Mouse (Mus musculus) MEL-GATA-1-ER (cell line): ENCODE measurements at regions not wholly inside any gene's neighbourhood (a gene's known extent, or its start where the extent isn't known, plus 50 kb on each side); places are given as distances from the start of the nearest gene placed in this dataset.
A peak's percentile ranks its signal among the peaks of the same experiment; 100 is the strongest.

Source experiments
- DNase-seq: peaks from one replicate; pipeline ENCODE4 v3.0.0-alpha.2; 2012; ENCODE audit warnings: low read depth; ENCODE audit errors: extremely low read depth

DNA sequence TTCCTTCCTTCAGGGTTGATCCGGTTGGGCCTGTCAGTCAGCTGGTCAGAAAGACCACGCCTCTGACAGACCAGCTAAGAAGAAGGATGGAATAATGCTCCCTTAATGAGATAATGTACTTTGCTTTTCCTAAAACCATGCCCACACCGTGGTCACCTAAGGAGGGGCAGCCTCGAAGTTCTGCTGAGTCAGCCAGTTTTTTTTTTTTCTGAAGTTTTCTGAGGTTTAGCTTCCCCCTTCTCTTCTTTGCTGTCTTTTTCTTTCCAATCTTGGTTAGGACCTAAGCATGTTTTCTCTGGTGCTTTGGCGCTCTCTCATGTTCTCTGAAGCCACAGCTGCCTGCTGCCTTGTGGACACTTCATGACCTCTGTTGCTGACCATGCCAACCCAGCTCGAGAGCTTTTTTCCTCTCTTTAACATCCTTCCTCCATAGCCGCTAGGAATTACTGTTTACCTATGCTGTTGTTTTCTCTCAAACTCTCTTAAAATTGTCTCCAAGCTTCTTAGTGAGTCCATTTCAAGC lies 84.7 kb upstream of the Zfp648 start:
- no peak for DNase-seq

DNA sequence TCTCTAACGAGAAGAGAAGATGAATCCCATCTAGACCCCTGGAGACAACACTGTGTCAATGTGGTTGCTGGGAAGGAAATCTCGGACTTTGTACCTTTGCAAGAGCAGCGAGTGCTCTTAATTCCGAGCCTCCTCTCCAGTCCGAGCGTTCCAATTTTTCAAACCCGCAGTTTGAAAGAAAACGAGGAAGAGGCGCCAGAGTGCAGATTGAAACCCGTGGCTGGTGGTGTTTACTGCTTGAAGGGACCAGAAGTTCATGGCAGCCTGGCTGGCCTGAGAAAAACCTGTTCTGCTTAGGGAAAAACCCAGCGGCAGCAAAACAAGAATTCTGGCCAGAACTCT lies 83.7 kb upstream of the Zfp648 start:
- no peak for DNase-seq

DNA sequence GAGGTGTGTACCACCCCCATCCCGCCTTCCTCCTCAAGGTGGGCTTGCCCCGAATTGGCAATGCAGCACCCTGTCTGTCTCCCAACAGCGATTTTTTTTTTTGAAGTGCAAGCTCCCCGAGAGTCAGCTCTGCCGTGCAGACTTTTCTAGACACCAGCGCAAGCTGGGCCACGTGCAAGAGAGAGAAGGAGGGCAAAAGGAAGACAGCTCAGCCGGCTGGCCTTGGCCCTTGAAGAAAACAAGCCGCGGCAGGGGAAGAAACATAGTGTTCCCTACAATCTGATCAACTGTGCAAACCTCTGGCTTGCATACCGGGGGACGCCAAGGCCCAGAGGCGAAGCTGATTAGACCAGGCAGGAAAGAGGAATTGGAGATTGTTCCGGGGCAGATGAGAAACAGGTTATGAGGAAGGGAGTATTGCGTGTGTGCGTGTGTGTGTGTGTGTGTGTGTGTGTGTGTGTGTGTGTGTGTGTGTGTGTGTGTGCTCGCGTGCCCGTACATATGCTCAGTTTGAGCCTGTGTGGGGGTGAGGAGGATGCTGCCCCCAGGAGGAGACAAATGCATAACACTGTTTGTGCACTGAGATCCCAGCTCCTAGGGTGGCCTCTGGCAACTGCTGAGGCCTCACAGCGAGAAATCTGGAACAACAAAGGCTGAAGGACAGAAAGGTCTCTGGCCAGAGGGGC lies 83.2 kb upstream of the Zfp648 start:
- peak; percentile 25 for DNase-seq

DNA sequence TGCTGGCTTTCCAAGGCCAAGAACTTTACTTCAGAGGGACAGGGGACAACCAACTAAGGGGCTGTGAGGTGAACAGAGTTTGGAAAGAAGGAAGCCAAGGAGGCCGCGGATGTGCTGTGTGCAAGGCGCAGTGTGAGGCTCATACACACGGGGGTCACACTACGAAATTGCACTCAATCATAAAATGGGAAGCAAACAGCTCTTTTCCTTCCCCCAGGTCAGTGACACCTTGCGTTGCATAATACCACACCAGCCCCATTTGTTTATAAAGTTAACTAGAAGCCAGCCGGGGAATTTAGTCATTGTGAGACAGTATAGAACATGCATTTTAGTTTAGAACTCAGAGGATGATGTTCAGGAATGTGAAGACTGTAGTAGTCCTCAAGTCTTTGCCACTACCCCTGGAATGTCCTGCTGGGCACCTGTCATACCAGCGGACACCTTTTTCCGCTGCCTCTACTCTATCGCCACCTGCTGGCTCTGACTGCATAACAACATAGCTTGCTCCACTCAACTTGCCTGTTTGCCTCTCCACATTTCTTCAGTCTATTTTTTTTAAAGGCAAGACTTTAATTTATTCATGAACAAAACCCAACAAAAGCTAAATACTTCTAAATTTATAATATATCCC lies 82.5 kb upstream of the Zfp648 start:
- DNase-seq = peak; percentile 32

DNA sequence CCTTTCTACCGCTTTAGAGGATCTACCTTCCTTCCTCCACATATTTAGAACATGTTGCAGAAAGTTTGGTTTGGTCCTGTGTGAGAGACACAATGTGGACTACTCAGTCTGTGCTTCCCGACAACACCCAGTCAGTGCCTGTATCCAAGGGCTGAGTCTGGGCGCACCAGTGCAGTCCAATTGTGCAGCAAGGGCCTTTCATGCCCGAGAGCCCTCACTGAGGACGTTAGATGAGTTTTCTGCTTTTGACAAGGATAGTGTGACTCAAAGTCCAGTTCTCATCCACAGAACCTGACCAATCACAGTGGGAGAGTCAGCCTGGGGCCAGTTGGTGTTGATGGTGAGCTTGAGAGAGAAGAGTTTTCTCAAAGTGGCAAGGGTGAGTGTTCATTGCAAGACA lies 81.4 kb upstream of the Zfp648 start:
- DNase-seq = no peak

DNA sequence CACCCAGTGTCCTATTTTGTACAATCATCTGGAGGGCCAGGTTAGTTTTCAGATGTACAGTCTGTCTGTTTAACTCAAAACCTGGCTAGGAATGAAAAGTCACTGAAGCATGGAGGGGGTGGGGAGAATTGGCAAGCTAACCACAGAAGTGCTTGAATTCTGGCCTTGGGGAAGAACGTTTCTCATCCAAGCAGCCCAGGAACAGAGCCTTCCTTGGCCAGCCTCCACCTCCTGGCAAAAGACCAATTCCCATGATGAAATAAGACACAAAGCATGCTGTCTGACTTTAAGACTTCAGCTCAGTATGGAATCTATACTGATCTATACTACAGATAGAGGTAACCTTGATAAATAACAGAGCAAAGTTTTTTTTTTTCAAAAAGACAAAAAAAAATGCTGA lies 80.3 kb upstream of the Zfp648 start:
- no peak for DNase-seq

DNA sequence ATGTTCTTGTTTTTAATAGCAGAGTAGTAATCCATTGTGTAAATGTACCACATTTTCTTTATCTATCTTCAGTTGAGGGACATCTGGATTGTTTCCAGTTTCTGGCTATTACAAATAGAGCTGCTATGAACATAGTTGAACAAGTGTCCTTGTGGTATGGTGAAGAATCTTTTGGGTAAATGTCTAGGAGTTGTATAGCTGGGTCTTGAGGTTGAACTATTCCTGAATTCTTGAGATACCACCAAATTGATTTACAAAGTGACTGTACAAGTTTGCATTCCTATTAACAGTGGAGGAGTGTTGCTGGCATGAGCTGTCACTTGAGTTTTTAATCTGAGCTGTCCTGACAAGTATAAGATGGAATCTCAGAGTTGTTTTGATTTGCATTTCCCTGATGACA lies 76.0 kb upstream of the Zfp648 start:
- DNase-seq = no peak

DNA sequence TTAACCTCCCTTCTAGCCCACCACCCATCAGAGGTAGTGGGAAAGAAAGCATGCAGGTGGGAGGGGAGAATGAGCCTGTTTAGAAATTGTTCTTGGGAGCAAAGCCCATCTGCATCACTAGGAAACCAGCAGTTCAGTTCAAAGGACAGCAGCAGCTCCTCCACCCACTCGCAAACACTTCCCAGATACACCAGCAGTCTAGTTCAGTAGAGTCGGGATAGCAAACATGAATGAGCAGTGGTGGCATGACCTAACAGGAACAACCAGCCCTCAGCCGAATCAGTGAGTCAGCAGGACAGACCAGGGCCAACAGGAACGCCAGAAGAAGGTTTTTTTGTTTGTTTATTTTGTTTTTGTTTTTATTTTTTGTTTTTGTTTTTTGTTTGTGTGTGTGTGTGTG lies 74.5 kb upstream of the Zfp648 start:
- DNase-seq = no peak

DNA sequence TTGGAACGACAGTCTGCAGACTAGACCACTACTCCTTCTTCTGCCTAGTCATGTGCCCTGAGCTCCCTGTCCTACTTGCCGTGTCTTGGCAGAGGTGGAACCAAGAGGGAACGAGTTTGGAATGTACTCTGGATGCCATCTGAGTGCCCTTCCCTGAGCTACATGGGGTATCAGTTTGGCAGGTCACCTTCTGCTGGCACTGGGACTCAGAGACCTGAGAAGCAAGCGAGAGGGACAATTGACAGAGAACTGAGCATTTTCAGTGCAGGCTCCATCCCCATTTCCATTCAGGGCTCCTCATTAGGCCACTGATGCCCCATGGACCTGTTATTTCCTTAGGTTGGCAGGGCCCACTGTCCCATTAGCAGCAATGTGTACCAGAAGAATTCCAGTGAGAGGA lies 61.5 kb upstream of the Zfp648 start:
- DNase-seq = no peak

DNA sequence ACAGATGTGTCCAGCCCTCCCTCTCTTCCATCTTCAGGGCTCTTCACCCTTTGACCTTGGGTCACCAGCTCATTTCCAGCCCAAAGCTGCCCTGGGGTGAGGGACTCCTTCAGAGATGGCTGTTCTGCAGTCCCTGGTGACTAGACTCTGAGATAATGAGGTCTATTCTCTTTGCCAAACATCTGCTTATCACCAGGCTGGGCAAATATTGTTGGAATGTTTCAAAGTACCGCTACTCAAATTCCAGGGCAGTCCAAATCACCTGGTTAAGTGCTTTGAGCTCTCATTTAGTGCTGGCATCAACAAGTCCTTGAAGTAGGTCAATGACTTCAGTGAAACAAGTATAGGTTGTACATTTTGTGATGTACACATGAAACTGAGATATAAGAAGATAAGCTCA lies 57.3 kb upstream of the Zfp648 start:
- DNase-seq = no peak

DNA sequence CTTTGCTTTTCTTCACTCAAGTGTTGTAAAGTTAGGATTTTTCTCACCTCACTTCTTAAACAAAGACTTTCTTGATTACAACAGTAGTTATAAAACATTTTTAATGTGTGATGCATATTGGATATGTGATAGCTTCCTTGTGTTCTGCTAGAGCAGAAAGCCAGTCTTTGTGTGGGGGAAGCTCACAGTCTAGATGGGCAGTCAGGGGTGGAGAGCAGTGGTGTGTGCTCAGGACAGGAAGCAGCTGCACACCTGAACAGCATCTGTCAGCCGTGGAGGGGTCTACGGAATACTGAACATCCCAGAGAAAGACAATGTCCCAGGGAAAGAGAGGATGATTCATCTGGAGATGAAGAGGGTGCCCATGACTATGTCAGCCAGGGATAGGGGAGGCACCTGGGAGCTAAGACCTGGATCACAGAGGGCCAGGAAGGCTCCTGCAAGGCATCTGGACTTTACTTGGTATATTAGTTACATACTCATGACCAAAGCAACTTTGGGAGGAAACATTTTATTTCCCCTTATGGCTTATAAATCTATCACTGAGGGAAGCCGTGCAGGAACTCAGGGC lies 53.9 kb upstream of the Zfp648 start:
- DNase-seq = no peak

DNA sequence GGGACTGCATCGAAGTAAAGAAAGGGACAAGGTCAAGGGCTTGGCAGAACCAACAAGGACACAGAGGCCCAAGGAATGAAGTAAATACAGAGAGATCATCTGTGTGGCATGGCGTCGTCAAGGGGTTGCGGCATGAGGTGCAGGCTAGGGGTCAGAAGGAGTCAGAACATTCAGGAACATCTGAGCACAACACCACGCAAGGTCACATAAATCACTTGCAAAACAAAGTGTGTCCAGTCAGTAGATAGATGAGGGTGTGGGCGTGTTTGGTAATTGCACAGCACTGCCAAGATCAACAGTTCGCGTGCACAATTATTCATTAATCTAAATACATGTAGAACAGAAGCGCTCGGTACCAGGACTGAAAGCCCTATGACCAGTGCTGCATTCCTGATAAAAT lies 52.0 kb upstream of the Zfp648 start:
- no peak for DNase-seq

DNA sequence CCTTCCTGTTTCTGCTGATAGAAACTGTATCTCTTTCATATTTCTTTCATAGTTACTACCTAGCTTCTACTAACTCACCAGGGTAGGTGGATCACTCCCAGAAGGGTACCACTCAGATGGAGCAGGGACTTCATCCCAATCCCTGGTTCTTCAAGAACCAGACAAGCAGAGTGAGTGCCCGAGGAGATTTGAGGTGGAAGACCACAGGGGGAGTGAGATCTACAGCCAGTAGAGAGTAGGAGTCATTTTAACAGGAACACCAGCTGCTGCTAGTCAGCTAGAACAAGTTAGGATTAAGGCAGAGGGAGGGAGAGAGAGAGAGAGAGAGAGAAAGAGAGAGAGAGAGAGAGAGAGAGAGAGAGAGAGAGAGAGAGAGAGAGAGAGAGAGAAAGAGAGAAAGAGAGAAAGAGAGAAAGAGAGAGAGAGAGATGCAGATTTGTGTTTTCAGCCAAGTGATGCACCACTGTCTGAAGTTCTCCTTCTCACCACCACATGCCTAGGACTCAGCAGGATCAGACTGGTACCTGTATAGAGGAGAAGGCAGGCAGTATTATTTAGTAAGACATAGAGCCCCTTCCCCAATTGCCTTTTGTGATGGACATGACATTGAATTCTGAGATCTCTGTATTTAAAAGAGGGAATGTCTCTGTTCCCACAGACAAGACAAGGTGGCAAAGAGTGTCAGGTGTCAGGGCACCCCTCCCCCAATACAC lies 51.4 kb upstream of the Zfp648 start:
- DNase-seq = no peak

DNA sequence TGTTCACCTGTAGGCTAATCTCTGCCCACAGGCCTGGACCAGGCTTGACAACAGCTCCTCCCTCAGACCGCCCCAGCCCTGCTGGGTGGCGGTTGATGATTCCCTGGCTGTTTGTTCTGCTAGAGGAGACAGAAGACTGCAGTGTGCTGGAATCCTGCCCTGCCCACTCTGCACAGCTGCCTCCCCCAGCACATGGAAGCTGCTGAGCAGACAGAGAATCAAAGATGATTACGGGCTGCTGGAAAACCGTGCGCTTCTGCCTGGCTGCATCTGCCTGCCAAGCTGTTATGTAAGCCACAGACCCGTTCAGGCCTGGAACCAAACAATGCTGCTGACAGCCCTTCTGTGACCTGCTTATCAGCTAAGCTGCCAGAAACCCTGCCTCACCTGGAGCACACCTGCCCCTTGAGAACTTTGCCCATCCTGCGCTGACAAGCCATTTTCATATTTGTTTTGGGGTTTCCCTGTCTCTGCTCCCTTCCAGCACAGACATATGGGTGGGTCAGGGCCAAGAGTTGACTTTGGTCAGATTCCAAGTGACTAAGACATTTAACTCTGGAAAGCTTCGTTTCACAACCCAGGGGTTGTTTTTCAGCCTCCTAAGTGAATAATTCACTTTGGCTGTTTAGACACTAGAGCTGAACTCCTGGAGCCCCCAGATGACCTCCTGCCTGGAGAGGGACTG lies 50.7 kb upstream of the Zfp648 start:
- no peak for DNase-seq
